Mouse (Mus musculus): ENCODE data around the gene Rgcc. TPM values are rescaled to one million over a fixed set of nuclear protein-coding genes. Genes with fewer than 3 reads are reported as not detected.

Rgcc gene
- total RNA-seq, 2 experiments from 2014 or later: 122 to 238 TPM

GRCm38 (mm10) chr14:79300641-79301350 is 649 bp downstream of the Rgcc start:
- peak; percentile 32 to 53 for DNase-seq

GRCm38 (mm10) chr14:79299796-79300195 is 1.6 kb downstream of the Rgcc start:
- DNase-seq: peak; percentile 31 to 62

GRCm38 (mm10) chr14:79299230-79299629 is 2.2 kb downstream of the Rgcc start:
- DNase-seq: no peak

GRCm38 (mm10) chr14:79298314-79298992 is 3.0 kb downstream of the Rgcc start:
- no peak for DNase-seq

GRCm38 (mm10) chr14:79296836-79297235 is 4.6 kb downstream of the Rgcc start:
- no peak for DNase-seq

GRCm38 (mm10) chr14:79296201-79296600 is 5.2 kb downstream of the Rgcc start:
- no peak for DNase-seq

GRCm38 (mm10) chr14:79295579-79295978 is 5.9 kb downstream of the Rgcc start:
- no peak for DNase-seq

- no peak for DNase-seq
Observed at GRCm38 (mm10) chr14:79294950-79295349, 6.5 kb downstream of the Rgcc start.

- no peak for DNase-seq
Observed at GRCm38 (mm10) chr14:79294051-79294814, 7.2 kb downstream of the Rgcc start.

GRCm38 (mm10) chr14:79293119-79293780 is 8.2 kb downstream of the Rgcc start:
- peak; percentile 23 to 60 for DNase-seq

GRCm38 (mm10) chr14:79291629-79292028 is 9.8 kb downstream of the Rgcc start:
- no peak for DNase-seq

- DNase-seq: no peak
Observed at GRCm38 (mm10) chr14:79290683-79291425, 10.6 kb downstream of the Rgcc start.

- DNase-seq: peak in 1 of 2 experiments; percentile 35
Observed at GRCm38 (mm10) chr14:79289909-79290308, 11.5 kb downstream of the Rgcc start.

- DNase-seq: no peak
Observed at GRCm38 (mm10) chr14:79288280-79288679, 13.2 kb downstream of the Rgcc start.

- no peak for DNase-seq
Observed at GRCm38 (mm10) chr14:79287251-79287863, 14.1 kb downstream of the Rgcc start.

- DNase-seq: no peak
Observed at GRCm38 (mm10) chr14:79285549-79285948, 15.9 kb downstream of the Rgcc start.

GRCm38 (mm10) chr14:79284616-79285015 is 16.8 kb downstream of the Rgcc start:
- DNase-seq: no peak

- no peak for DNase-seq
Observed at GRCm38 (mm10) chr14:79283952-79284351, 17.5 kb downstream of the Rgcc start.

- DNase-seq: no peak
Observed at GRCm38 (mm10) chr14:79281894-79282553, 19.4 kb downstream of the Rgcc start.

GRCm38 (mm10) chr14:79280456-79280855 is 21.0 kb downstream of the Rgcc start:
- no peak for DNase-seq

GRCm38 (mm10) chr14:79279494-79279893 is 22.0 kb downstream of the Rgcc start:
- DNase-seq: peak in 1 of 2 experiments; percentile 41

All from adrenal gland, postnatal 36 days (tissue).